Mouse (Mus musculus): Measurements from ENCODE around the gene Aasdh. TPM values are rescaled to one million over a fixed set of nuclear protein-coding genes. Genes with fewer than 3 reads are reported as not detected.
A peak's percentile ranks its signal among the peaks of the same experiment; 100 is the strongest.

The Aasdh gene
- total RNA-seq (2021) = 10 to 100 TPM; 23.1 to 23.5 TPM
- long read RNA-seq, experiment 1, transcript Aasdh-202 (16 exons, 3,694 nt) = major isoform, 6 of 19 reads
- long read RNA-seq, experiment 1, partial matches to known transcripts = 2 of 19 reads
- long read RNA-seq, experiment 1, other reads (novel, unspliced or antisense) = 11 of 19 reads
- long read RNA-seq, experiment 2, partial matches to known transcripts = 2 of 19 reads
- long read RNA-seq, experiment 2, other reads (novel, unspliced or antisense) = 13 of 19 reads

GRCm38 (mm10) chr5:76905405-76906154, at the start of gene Aasdh:
Gene Aasdh, minus strand, starts transcription at chr5:76905514.
- intact Hi-C loops (cut with DNase I) = loop anchor here (1.0 to 2.0 kb wide), 2 partner anchors 46 to 69 kb away; partner anchors contain the start of genes Paics, Ppat and Srp72
- H3K4me3 ChIP-seq = peak within 1 kb of the TSS; percentile 91
- peak within 1 kb of the TSS; percentile 98 for H3K27ac ChIP-seq
- peak; percentile 95 to 98 for DNase-seq (ENCODE audit: extremely low spot score in 1 of 2, low spot score in 2 of 2)
- TF ChIP-seq CTCF (IDR thresholded peaks at IDR 0.05) = peak; percentile 46

GRCm38 (mm10) chr5:76954271-76954900, 49.1 kb upstream of the Aasdh start:
- TF ChIP-seq CTCF (IDR thresholded peaks at IDR 0.05) = no peak
- DNase-seq (ENCODE audit: extremely low spot score in 1 of 2, low spot score in 2 of 2) = no peak
- intact Hi-C loops (cut with DNase I) = no loop called here
- Histone ChIP-seq H3K4me3 (no peak overlapping the region), H3K27ac (no peak overlapping the region)

- TF ChIP-seq CTCF (IDR thresholded peaks at IDR 0.05) = no peak
- DNase-seq (ENCODE audit: extremely low spot score in 1 of 2, low spot score in 2 of 2) = no peak
- Histone ChIP-seq H3K4me3 (no peak overlapping the region), H3K27ac (no peak overlapping the region)
- intact Hi-C loops (cut with DNase I) = no loop called here
Measured at GRCm38 (mm10) chr5:76953794-76954193, 48.5 kb upstream of the Aasdh start.

- TF ChIP-seq CTCF (IDR thresholded peaks at IDR 0.05) = no peak
- peak overlapping the region; percentile 86 for H3K27ac ChIP-seq
- no peak for DNase-seq (ENCODE audit: extremely low spot score in 1 of 2, low spot score in 2 of 2)
- peak overlapping the region; percentile 76 for H3K4me3 ChIP-seq
- intact Hi-C loops (cut with DNase I) = no loop called here
Measured at GRCm38 (mm10) chr5:76952112-76953040, 47.1 kb upstream of the Aasdh start.

- DNase-seq (ENCODE audit: extremely low spot score in 1 of 2, low spot score in 2 of 2) = peak; percentile 94 to 96
- H3K4me3 ChIP-seq = peak within 1 kb of the TSS; percentile 76
- H3K27ac ChIP-seq = peak within 1 kb of the TSS; percentile 86
- TF ChIP-seq CTCF (IDR thresholded peaks at IDR 0.05) = no peak
- intact Hi-C loops (cut with DNase I) = loop anchor here (1.0 kb wide), 1 partner anchor 46 kb away; the partner anchor contains the start of gene Aasdh
Measured at GRCm38 (mm10) chr5:76951106-76952027, 46.1 kb upstream of the Aasdh start, which contains the start of the genes Paics and Ppat. Gene Paics, plus strand, starts transcription at chr5:76951307. Gene Ppat, minus strand, starts transcription at chr5:76951578.

GRCm38 (mm10) chr5:76950343-76951105, 45.2 kb upstream of the Aasdh start:
- TF ChIP-seq CTCF (IDR thresholded peaks at IDR 0.05) = no peak
- peak in 1 of 2 experiments; percentile 25 for DNase-seq (ENCODE audit: extremely low spot score in 1 of 2, low spot score in 2 of 2)
- H3K27ac ChIP-seq = peak overlapping the region; percentile 86
- peak overlapping the region; percentile 76 for H3K4me3 ChIP-seq
- intact Hi-C loops (cut with DNase I) = loop anchor here (1.0 kb wide), 1 partner anchor 45 kb away; the partner anchor contains the start of gene Aasdh

GRCm38 (mm10) chr5:76947758-76948157, 42.4 kb upstream of the Aasdh start:
- TF ChIP-seq CTCF (IDR thresholded peaks at IDR 0.05) = no peak
- H3K27ac ChIP-seq = no peak overlapping the region
- H3K4me3 ChIP-seq = no peak overlapping the region
- no peak for DNase-seq (ENCODE audit: extremely low spot score in 1 of 2, low spot score in 2 of 2)
- intact Hi-C loops (cut with DNase I) = no loop called here

- no peak overlapping the region for H3K4me3 ChIP-seq
- H3K27ac ChIP-seq = peak overlapping the region; percentile 66; the same call in 1 of the 2 replicates
- no peak for DNase-seq (ENCODE audit: extremely low spot score in 1 of 2, low spot score in 2 of 2)
- TF ChIP-seq CTCF (IDR thresholded peaks at IDR 0.05) = no peak
- intact Hi-C loops (cut with DNase I) = no loop called here
Measured at GRCm38 (mm10) chr5:76947142-76947541, 41.8 kb upstream of the Aasdh start.

GRCm38 (mm10) chr5:76945678-76946033, 40.3 kb upstream of the Aasdh start:
- no peak for DNase-seq (ENCODE audit: extremely low spot score in 1 of 2, low spot score in 2 of 2)
- intact Hi-C loops (cut with DNase I) = no loop called here
- no peak overlapping the region; the same call in 1 of the 2 replicates for H3K27ac ChIP-seq
- no peak overlapping the region for H3K4me3 ChIP-seq
- no peak for TF ChIP-seq CTCF (IDR thresholded peaks at IDR 0.05)

Measured in left cerebral cortex, adult 2 months (tissue).